Mouse (Mus musculus): ENCODE measurements around the gene Cdk20. TPM values are rescaled to one million over a fixed set of nuclear protein-coding genes. Genes with fewer than 3 reads are reported as not detected.

The Cdk20 gene
- polyA plus RNA-seq, 2 experiments = 2.7 to 3.6 TPM

- 61% methylated on average over 8 of the region's 8 CpGs for WGBS (ENCODE audit: insufficient replicate concordance)
- Histone ChIP-seq H3K4me2 (ENCODE audit: low read depth) (peak overlapping the region; percentile 53), H3K9me3 (ENCODE audit: control insufficient read depth, low read length) (no peaks in the 10 kb centered on the region), H3K9ac (replicated peaks) (peak overlapping the region; percentile 34), H3K27ac (no peak overlapping the region), H3K27me3 (ENCODE audit: control insufficient read depth, insufficient read depth, low read length) (no peaks in the 10 kb centered on the region), H3K4me1 (replicated peaks; ENCODE audit: control insufficient read depth in 2 of 2, insufficient read depth in 2 of 2, low read length in 1 of 2) (peaks cover 14 to 31% of the 10 kb centered on the region in 2 experiments), H3K4me3 (ENCODE audit: insufficient read depth in 1 of 2, low read depth in 2 of 2, low read length in 2 of 2) (no peak overlapping the region), H3K36me3 (replicated peaks; ENCODE audit: control insufficient read depth, insufficient read depth, low read depth) (no peaks in the 10 kb centered on the region)
- TF ChIP-seq EP300 (IDR thresholded peaks at IDR 0.05; ENCODE audit: low read depth) (no peak), CTCF (IDR thresholded peaks at IDR 0.05; ENCODE audit: low read depth) (no peak)
- ATAC-seq (ENCODE audit: insufficient read depth) = no peak
- DNase-seq (ENCODE audit: low read depth in 3 of 3, low spot score in 3 of 3) = no peak
Measured at GRCm38 (mm10) chr13:64402951-64403460, 29.1 kb upstream of the Cdk20 start.

GRCm38 (mm10) chr13:64403519-64403918 is 28.6 kb upstream of the Cdk20 start:
- Histone ChIP-seq H3K36me3 (replicated peaks; ENCODE audit: control insufficient read depth, insufficient read depth, low read depth) (no peaks in the 10 kb centered on the region), H3K27ac (no peak overlapping the region), H3K9me3 (ENCODE audit: control insufficient read depth, low read length) (no peaks in the 10 kb centered on the region), H3K4me2 (ENCODE audit: low read depth) (no peak overlapping the region), H3K4me1 (replicated peaks; ENCODE audit: control insufficient read depth in 2 of 2, insufficient read depth in 2 of 2, low read length in 1 of 2) (peaks cover 14 to 31% of the 10 kb centered on the region in 2 experiments), H3K27me3 (ENCODE audit: control insufficient read depth, insufficient read depth, low read length) (no peaks in the 10 kb centered on the region), H3K9ac (replicated peaks) (no peak overlapping the region), H3K4me3 (ENCODE audit: insufficient read depth in 1 of 2, low read depth in 2 of 2, low read length in 2 of 2) (no peak overlapping the region)
- 50% methylated on average over 3 of the region's 3 CpGs for WGBS (ENCODE audit: insufficient replicate concordance)
- DNase-seq (ENCODE audit: low read depth in 3 of 3, low spot score in 3 of 3) (no peak), ATAC-seq (ENCODE audit: insufficient read depth) (no peak)
- TF ChIP-seq CTCF (IDR thresholded peaks at IDR 0.05; ENCODE audit: low read depth) = no peak
- TF ChIP-seq EP300 (IDR thresholded peaks at IDR 0.05; ENCODE audit: low read depth) = no peak

GRCm38 (mm10) chr13:64405550-64405949 is 26.6 kb upstream of the Cdk20 start:
- no peaks in the 10 kb centered on the region for H3K9me3 ChIP-seq (ENCODE audit: control insufficient read depth, low read length)
- no peak for DNase-seq (ENCODE audit: low read depth in 3 of 3, low spot score in 3 of 3)
- H3K4me3 ChIP-seq (ENCODE audit: insufficient read depth in 1 of 2, low read depth in 2 of 2, low read length in 2 of 2) = no peak overlapping the region
- H3K36me3 ChIP-seq (replicated peaks; ENCODE audit: control insufficient read depth, insufficient read depth, low read depth) = no peaks in the 10 kb centered on the region
- H3K27me3 ChIP-seq (ENCODE audit: control insufficient read depth, insufficient read depth, low read length) = no peaks in the 10 kb centered on the region
- H3K4me2 ChIP-seq (ENCODE audit: low read depth) = no peak overlapping the region
- no peak for ATAC-seq (ENCODE audit: insufficient read depth)
- no peak overlapping the region for H3K27ac ChIP-seq
- TF ChIP-seq CTCF (IDR thresholded peaks at IDR 0.05; ENCODE audit: low read depth) = no peak
- no peak for TF ChIP-seq EP300 (IDR thresholded peaks at IDR 0.05; ENCODE audit: low read depth)
- WGBS (ENCODE audit: insufficient replicate concordance) = 72% methylated on average over 6 of the region's 6 CpGs
- no peak overlapping the region for H3K9ac ChIP-seq (replicated peaks)
- H3K4me1 ChIP-seq (replicated peaks; ENCODE audit: control insufficient read depth in 2 of 2, insufficient read depth in 2 of 2, low read length in 1 of 2) = peaks cover 18 to 41% of the 10 kb centered on the region in 2 experiments

GRCm38 (mm10) chr13:64407992-64408391 is 24.1 kb upstream of the Cdk20 start:
- TF ChIP-seq EP300 (IDR thresholded peaks at IDR 0.05; ENCODE audit: low read depth) = no peak
- TF ChIP-seq CTCF (IDR thresholded peaks at IDR 0.05; ENCODE audit: low read depth) = no peak
- H3K4me1 ChIP-seq (replicated peaks; ENCODE audit: control insufficient read depth in 2 of 2, insufficient read depth in 2 of 2, low read length in 1 of 2) = peaks cover 30 to 41% of the 10 kb centered on the region in 2 experiments
- no peak for ATAC-seq (ENCODE audit: insufficient read depth)
- no peak overlapping the region for H3K27ac ChIP-seq
- WGBS (ENCODE audit: insufficient replicate concordance) = 69% methylated on average over 5 of the region's 5 CpGs
- no peak overlapping the region for H3K9ac ChIP-seq (replicated peaks)
- no peak overlapping the region for H3K4me3 ChIP-seq (ENCODE audit: insufficient read depth in 1 of 2, low read depth in 2 of 2, low read length in 2 of 2)
- H3K4me2 ChIP-seq (ENCODE audit: low read depth) = no peak overlapping the region
- H3K9me3 ChIP-seq (ENCODE audit: control insufficient read depth, low read length) = no peaks in the 10 kb centered on the region
- no peaks in the 10 kb centered on the region for H3K36me3 ChIP-seq (replicated peaks; ENCODE audit: control insufficient read depth, insufficient read depth, low read depth)
- no peak for DNase-seq (ENCODE audit: low read depth in 3 of 3, low spot score in 3 of 3)
- H3K27me3 ChIP-seq (ENCODE audit: control insufficient read depth, insufficient read depth, low read length) = no peaks in the 10 kb centered on the region

GRCm38 (mm10) chr13:64410604-64411003 is 21.5 kb upstream of the Cdk20 start:
- peak in 1 of 3 experiments; percentile 50 for DNase-seq (ENCODE audit: low read depth in 3 of 3, low spot score in 3 of 3)

More at GRCm38 (mm10) chr13:64410604-64411003, 21.5 kb upstream of the Cdk20 start:
- Histone ChIP-seq H3K4me1 (replicated peaks; ENCODE audit: control insufficient read depth in 2 of 2, insufficient read depth in 2 of 2, low read length in 1 of 2) (peaks cover 30 to 44% of the 10 kb centered on the region in 2 experiments), H3K9ac (replicated peaks) (peak overlapping the region; percentile 53), H3K9me3 (ENCODE audit: control insufficient read depth, low read length) (no peaks in the 10 kb centered on the region), H3K36me3 (replicated peaks; ENCODE audit: control insufficient read depth, insufficient read depth, low read depth) (no peaks in the 10 kb centered on the region), H3K27ac (peak overlapping the region; percentile 72), H3K4me3 (ENCODE audit: insufficient read depth in 1 of 2, low read depth in 2 of 2, low read length in 2 of 2) (no peak overlapping the region), H3K4me2 (ENCODE audit: low read depth) (peak overlapping the region; percentile 46), H3K27me3 (ENCODE audit: control insufficient read depth, insufficient read depth, low read length) (no peaks in the 10 kb centered on the region)
- peak; percentile 77 for ATAC-seq (ENCODE audit: insufficient read depth)
- WGBS (ENCODE audit: insufficient replicate concordance) = 16% methylated on average over 5 of the region's 5 CpGs
- no peak for TF ChIP-seq CTCF (IDR thresholded peaks at IDR 0.05; ENCODE audit: low read depth)
- 0 out of 2 replicates have a peak, but pooled peaks have one; percentile 43 for TF ChIP-seq EP300 (IDR thresholded peaks at IDR 0.05; ENCODE audit: low read depth)

Data from liver, embryonic 14.5 days (tissue).